Mouse (Mus musculus) urinary bladder, adult 2 months (tissue): ENCODE measurements around the gene Zfp706. TPM values are rescaled to one million over a fixed set of nuclear protein-coding genes. Genes with fewer than 3 reads are reported as not detected.
"Not testable (repeated sequence)": the region's sequence is repeated elsewhere in the genome, so short reads cannot be mapped to it uniquely, and the experiment has no call there.

Source experiments
- DNase-seq: peaks from one replicate; pipeline ENCODE4 v3.0.0; 2022; ENCODE audit warnings: low spot score
- polyA plus RNA-seq: library from polyadenylated mRNA; depleted of rRNA; stranded (reverse); fragments of >200 nt; gene quantifications from 2 replicates; pipeline ENCODE4 v1.2.3, GENCODE M21; 2012

Zfp706 gene
- polyA plus RNA-seq, 1 experiment, result 100 TPM

- DNase-seq, result no peak
These were observed 973 bp upstream of the Zfp706 start for GRCm38 (mm10) chr15:37008546-37008945.

DNA sequence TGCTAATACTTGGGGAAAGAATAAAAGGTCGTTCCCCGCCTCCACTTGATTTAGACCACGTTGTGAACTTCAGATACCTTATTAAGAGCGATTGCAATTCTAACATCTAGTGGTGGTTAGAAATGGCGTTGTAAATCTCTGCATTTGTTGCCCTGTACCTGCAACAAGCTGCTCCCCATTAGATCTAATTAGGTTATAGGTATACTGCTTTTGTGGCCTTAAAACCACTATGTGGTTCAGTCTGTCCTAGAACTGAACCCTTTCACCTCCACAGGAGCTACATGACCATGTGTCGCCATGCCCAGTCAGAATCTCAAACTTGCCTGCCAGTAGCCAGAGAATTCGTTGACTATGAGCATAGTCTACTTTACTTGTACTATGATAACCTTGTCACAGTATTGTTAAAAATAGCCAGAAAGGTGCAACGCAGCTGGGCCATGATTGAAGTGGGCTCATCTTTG is 416 bp upstream of the Zfp706 start:
- no peak for DNase-seq

DNA sequence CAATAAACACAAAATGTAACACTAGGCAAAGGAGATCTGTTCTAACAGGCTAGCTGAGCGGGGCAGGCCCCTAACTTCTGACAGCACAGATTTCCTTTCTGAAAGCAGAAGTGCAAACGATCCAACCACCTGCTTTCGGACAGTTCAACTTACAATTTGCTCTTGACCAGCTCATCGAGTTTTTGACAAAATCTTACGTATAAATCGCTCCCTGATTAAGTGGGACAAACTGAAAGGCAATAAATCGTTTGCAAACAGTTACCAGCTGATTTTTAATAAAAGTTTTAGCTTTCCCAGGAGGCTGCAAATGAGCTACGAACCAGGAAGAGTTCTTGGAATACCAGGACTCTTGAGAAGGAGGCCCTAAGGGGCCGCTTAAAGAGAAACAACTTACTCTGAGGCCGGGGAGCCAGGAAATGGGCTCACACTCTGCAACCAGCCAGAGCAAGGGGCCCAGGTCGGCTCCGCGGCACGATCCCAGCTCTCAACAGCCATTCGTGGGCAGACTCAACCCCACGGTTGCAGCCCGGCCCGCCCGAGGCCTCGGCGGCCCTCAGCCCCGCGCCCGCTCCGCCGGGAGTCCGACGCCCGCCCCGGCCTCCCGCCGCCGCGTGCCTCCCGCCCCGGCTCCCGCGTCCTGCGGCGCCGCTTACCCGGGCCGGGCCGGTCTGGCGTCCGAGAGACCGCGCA is 953 bp downstream of the Zfp706 start:
- no peak for DNase-seq

GRCm38 (mm10) chr15:37005793-37006474 is 1.6 kb downstream of the Zfp706 start:
- no peak for DNase-seq

GRCm38 (mm10) chr15:37004858-37005257 is 2.7 kb downstream of the Zfp706 start:
- DNase-seq, result no peak

- DNase-seq, result no peak
These were observed 5.3 kb downstream of the Zfp706 start for GRCm38 (mm10) chr15:37002276-37002675.

DNA sequence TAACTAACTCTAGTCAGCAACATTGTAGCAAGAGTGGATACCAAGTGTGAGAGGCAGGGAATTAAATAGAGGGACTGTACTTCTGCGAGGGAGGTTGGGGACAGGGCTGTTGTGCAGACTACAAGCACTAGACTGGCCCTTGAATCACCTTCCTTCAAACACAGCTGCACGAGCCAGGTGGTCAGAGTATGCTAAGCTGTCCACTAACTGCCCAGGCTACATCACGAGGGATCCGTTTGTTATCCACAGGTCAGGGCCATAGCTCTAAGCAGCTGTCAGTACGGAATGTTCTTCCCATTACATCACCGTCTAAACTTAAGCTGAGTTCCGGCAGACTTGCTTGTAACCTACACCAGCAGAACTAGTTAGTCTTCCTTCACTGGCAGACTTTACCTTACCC is 8.0 kb downstream of the Zfp706 start:
- DNase-seq, result not testable (repeated sequence)

DNA sequence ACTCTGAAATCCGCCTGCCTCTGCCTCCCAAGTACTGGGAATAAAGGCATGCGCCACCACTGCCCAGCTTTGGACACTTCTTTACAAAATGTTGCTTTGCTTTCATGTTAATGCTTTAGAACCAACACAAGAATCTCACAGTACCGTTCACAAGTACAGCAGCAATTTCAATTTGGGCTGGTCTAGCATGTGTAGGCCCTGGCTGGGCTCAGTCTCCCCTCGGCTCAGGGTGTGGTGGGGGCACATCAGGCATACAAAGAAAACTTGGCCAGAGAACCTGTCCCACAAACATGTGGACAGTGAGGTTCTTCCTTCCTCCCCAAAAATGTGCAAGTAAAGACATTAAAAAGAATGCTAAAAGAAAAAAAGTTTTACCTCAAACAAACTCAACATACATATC is 12.4 kb downstream of the Zfp706 start:
- no peak for DNase-seq

GRCm38 (mm10) chr15:36994665-36995064 is 12.9 kb downstream of the Zfp706 start:
- no peak for DNase-seq

DNA sequence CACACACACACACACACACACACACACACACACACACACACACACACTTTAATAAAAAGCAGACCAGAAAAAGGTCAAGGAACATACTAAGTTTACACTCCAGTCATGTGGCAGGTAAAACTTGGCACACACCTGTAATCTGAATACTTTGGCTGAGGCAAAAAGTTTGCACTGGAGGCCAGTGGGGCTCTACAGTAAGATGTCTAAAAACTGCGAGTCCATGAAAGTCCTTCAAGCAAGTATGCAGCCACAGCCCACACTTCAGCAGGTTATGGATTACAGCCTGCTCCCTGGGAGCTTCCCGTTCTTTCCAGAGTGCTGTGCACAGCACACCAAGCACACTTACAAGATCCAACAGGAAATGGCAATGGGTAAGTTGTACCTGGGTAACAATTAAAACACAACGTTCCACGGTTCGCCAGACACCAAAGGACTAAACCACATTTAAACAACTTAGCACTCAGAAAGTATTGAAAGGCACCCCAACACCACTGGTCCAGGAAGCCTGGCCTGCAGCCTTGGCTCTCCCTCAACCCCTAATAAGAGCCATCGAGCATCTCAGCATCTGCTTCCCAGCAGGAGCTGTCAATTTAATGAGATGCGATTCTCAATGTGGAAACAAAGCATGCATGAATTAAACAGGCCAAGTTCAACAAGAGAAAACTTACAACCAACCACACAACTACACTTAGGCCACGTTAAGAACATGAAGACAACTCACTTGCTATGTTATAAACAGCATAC is 14.0 kb downstream of the Zfp706 start:
- no peak for DNase-seq

- DNase-seq, result no peak
These were observed 16.2 kb downstream of the Zfp706 start for GRCm38 (mm10) chr15:36991353-36991752.

GRCm38 (mm10) chr15:36989922-36990321 is 17.7 kb downstream of the Zfp706 start:
- no peak for DNase-seq

DNA sequence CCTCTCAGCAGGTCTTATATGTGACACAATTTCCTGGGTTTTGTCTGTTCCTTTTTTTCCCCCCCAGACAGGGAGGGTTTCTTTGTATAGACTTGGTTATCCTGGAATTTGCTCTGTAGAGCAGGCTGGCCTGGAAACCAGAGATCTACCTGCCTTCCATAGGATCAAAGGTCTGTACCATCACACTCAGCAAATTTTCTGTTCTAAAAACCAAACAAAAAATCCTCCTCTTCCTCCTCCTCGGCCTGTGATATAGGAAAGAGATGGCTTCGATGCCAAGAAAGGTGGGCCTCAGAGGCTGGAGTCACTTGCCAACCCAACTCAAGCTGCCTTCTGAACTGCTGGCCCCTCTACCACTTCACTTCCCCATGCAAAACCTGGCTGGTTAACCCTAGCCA is 18.9 kb downstream of the Zfp706 start:
- no peak for DNase-seq

GRCm38 (mm10) chr15:36987976-36988717 is 19.4 kb downstream of the Zfp706 start:
- DNase-seq, result no peak

- DNase-seq, result no peak
These were observed 20.2 kb downstream of the Zfp706 start for GRCm38 (mm10) chr15:36987211-36987877.

DNA sequence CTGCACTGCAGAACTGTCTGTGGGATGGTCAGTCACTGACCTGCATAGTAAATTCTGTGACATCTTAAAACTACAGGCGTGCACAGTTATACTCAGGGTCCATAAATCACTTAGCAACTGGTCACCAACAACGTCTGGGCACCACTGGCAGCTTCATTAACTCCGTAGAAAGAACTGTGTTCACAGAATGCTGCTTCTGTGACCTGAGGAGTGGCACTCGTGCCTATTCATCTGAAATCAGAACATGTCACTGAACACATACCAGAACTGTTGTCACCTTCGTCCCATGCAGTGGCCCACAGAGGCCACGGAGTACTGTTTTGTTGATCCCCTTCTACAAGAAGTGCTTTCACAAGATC is 22.0 kb downstream of the Zfp706 start:
- DNase-seq, result no peak

- DNase-seq, result no peak
These were observed 22.5 kb downstream of the Zfp706 start for GRCm38 (mm10) chr15:36984921-36985566.

DNA sequence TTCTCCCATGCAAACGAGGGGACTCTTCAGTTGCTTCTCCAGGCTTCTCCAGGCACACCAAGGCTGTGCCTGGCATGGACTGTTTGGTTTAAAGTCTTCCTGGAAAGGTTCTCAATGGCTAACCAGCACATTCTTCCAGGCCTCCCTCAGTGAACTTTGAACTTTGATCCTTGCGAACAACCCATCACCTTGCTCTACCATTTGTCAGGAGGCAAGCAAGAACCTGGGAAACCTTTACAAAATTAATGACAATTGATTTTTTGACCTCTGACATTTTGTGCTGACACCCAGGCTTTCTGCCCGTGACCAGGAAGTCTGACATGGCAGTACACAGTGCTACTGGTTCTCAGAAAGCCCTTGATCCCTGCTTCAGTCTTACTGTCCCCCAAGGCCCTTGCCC is 24.1 kb downstream of the Zfp706 start:
- DNase-seq, result no peak

DNA sequence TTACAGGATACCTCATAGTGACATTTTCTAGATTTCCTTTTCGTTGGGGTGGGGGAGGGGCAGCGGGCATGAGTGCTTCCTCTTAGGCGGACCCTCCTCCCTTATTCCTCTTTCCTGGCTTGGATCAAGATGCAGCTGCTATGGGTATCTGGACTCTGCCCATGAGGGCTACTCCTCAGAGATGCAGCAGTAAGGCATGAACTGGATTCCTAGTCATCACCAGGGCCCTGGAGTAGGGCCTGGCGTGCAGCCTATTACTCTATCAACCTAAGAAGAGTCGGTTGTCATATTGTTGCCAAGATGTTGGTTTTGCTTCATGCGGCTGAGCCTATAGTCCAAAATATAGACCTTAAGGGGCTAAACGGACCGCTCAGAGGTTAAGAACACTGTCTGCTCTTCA is 27.3 kb downstream of the Zfp706 start:
- no peak for DNase-seq

DNA sequence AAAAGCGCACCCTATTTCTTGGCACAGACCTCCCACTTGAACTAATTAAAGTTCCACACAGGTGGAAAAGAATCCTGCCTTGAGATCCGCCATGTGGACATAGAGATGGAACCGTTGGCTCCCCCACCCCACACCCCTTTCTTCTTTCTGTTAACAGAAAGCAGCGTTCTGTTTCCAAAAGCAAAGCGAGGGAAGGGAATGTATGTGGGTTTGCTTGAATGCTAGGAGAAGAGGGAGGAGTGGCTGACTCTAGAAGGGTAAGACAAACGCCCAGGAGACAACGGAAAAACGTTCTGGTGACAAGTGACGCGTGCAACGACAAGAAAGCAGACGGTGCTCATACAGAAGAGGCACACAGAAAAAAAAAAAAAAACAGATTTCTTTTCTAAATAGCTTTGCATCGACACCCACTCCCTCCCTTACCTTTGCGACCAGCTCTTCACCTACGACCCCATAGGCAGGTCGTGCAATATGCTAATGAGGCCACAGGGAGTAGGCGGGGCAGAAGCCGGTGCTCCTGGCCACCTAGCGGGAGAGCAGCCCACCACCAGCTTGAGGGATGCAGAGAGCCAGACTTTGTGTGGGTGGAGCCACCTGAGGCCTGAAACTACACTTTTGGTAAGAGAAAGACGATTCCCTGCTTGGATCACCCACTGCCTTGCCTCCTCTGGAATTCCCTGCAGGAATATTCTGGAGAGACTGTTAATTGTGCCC is 27.9 kb downstream of the Zfp706 start:
- no peak for DNase-seq

GRCm38 (mm10) chr15:36979159-36979487 is 28.4 kb downstream of the Zfp706 start:
- DNase-seq, result no peak
